Mouse (Mus musculus): Measurements from ENCODE around the gene Scmh1.

DNA sequence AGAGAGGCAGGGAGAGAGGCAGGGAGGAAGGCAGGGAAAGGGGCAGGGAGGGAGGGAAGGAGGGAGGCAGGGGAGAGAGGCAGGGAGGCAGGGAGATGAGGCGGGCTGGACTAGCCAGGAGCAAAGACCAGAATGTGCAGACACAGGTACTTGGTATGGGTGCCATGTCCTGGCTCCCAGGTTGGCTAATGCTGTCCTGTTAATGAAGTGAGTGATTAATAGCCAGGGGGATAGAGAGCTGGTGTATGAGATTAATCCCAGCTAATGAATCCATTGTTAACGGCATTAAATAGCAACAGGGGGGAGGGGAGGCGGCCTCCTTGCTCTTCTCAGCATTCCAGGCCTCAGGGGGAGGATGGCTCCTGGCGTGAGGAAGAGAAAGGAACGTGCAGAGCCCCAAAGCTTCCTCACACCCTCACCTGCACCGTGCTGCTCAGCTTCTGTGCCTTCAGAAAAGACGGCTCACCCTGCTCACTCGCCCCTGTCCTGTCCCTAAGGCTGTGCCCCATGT, 45.0 kb upstream of the Scmh1 start:
- TF ChIP-seq CTCF (IDR thresholded peaks at IDR 0.05; ENCODE audit: control insufficient read depth, insufficient read depth, low read length) (no peak), POLR2A (IDR thresholded peaks at IDR 0.05; ENCODE audit: borderline replicate concordance, control insufficient read depth, low read depth, low read length) (no peak)
